Mouse (Mus musculus): ENCODE measurements around the gene F7.
A peak's percentile ranks its signal among the peaks of the same experiment; 100 is the strongest.
"Not testable (repeated sequence)": the region's sequence is repeated elsewhere in the genome, so short reads cannot be mapped to it uniquely, and the experiment has no call there.

Gene F7

DNA sequence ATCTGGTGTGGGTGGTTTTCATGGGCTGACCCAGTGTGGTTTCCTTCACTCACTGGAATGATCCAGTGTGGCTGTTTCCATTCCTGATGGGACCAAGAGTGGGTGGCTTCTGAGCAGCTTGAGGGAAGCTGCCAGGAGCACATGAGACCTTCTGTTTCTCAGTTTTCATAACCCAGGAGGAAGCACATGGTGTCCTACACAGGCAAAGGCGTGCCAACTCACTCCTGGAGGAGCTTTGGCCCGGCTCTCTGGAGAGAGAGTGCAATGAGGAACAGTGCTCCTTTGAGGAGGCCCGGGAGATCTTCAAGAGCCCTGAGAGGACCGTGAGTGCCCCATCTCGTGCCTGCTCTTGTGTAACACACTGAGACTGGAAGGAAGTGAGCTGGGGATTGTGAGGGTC, 2.6 kb downstream of the F7 start:
- no peak for DNase-seq (ENCODE audit: low read depth, low spot score)

DNA sequence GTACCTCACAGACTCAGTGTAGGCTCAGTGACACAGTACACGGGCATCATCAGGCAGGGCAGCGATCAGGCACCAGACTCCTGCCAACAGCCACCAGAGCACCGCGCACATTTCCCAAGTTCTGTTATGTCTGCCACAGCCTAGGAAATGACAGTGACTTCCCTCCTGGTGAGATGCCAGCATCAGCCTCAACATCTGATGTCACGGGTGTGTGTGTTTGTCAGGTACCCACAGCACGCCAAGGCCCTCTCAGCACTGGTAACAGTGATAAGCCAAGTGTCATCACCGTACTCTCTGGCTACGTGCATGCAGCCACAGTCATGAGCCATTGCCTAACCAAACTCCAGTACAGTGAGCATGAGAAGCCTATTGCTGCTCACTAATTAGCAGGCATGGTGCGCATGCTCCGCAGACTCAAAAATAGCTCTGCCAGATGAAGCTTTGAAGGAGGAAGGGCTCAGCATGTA, 10.5 kb downstream of the F7 start:
- peak; percentile 14 for DNase-seq (ENCODE audit: low read depth, low spot score)

DNA sequence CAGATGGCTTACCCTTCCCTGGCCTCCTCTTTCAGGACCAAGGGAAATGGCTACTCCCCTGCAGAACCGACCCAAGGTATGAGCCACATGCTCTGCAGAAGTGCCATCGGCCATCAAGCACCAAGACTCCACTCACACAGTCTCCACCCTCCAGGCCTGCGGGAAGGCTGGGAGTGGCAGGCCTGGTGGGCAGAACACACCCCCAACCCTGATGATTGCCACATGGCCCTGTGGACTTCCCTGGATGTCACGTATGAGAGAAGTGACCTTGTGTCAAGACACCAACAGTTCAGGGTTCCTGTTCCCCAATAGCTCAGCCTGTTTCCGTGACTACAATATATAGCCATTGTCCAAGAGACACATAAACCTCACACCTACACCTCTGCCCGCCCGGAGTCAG, 11.2 kb downstream of the F7 start, which contains the start of gene F10:
Gene F10, plus strand, starts transcription at position 294 of the 400 bp plus-strand sequence.
- no peak for DNase-seq (ENCODE audit: low read depth, low spot score)

DNA sequence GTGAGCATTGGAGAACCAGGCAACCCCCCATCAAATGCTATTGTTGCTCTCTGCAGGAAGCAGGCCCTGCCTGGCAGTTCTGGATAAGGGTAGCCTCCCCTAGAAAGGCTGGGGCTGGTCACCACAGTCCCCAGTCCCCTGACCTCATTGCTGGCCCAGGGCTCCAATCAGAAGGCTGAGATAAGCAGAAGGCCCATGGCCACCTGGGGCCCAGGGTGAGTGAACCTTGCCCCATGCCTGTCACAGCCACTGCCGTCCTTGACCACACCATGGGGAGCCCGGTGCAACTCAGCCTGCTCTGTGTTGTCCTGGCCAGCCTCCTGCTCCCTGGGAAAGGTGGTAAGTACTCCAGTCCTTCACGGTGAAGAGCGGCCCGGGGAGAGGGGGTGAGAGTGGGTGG, 11.7 kb downstream of the F7 start:
- no peak for DNase-seq (ENCODE audit: low read depth, low spot score)

DNA sequence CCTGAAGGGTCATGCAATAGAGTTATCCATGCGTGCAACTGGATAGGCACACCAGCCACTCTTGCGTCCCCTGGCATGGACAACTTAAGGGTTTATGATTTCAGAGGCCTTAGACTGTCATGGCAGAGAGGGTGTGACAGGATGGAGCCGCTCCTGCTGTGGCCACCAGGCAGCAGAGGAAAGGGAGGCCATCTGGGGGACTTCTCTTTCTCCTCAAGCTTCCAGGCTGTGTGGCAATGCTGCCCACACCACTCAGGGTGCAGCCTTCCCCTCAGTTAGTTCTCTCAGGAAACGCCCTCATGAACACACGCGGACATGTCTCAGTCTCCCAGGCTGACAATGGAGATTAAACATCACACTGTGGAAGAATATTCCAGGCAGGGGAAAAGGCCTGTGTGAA, 13.2 kb downstream of the F7 start:
- no peak for DNase-seq (ENCODE audit: low read depth, low spot score)

DNA sequence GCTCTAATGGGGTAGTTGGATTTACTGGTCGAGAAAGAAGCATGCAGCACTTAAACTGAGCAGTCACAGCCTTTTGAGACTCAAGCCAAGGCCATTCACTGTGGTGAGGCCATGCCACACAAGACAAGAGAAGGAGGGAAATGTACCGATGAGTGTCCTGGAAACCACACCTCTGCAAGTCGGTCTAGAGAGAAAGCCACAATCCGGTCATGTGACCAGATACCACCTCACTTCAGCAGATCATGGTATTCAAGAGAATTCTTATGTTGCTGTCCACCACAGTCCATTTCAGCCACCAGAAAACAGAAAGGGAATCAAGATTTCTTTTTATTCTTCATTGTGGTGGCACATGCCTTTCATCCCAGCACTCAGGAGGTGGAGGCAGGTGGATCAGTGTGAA, 15.6 kb downstream of the F7 start:
- no peak for DNase-seq (ENCODE audit: low read depth, low spot score)

DNA sequence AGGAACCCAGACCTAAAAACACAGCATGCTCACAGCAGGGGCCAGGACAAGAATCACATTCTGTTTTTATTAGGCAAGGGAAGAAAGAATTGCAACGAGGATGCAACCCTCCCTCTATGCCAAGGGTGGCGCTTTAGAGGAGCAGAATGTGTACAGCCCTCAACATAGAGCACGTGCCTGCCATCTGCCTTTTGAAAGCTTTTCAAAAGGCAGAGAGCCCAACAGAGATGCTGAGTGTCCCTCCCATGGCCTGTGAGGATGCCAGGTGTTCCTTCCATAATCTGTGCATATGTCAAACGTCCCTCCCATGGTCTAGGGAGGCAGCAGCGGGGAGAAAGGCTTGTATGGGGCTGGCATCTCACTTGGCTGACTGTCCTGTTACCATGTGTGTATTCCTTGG, 21.8 kb downstream of the F7 start:
- DNase-seq (ENCODE audit: low read depth, low spot score): no peak

DNA sequence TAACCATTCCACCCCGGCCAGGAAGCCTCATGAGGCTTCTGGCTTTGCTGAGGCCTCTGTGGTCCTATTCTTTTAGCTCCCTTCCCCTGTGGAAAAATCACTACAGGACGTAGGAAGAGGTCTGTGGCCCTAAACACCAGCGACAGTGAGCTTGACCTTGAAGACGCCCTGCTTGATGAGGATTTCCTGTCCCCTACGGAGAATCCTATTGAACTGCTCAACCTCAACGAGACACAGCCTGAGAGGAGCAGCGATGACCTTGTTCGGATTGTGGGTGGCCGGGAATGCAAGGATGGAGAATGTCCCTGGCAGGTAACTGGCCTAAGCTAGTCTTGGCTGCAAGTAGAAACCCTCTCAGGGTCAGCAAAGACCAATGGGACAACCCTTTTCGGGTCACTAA, 24.7 kb downstream of the F7 start:
- DNase-seq (ENCODE audit: low read depth, low spot score): no peak

DNA sequence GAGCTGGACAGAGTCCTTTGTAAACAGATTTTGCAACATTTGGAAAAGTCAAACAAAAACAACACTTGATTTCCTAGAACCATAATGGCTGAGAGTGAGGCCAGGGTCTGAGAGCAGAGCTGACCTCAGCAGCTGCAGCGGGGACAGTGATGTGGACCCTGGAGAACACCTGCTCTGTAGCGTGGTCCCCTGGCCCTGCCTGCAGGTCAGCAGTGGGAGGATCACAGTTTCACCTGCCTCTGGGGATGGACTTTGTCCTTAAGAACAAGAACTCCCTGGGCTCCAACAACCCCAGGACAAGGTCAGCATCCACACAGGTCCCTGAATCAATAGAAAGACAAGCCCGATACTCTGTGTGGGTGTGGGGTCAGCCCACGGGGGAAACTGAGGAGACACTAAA, 31.5 kb downstream of the F7 start:
- no peak for DNase-seq (ENCODE audit: low read depth, low spot score)

DNA sequence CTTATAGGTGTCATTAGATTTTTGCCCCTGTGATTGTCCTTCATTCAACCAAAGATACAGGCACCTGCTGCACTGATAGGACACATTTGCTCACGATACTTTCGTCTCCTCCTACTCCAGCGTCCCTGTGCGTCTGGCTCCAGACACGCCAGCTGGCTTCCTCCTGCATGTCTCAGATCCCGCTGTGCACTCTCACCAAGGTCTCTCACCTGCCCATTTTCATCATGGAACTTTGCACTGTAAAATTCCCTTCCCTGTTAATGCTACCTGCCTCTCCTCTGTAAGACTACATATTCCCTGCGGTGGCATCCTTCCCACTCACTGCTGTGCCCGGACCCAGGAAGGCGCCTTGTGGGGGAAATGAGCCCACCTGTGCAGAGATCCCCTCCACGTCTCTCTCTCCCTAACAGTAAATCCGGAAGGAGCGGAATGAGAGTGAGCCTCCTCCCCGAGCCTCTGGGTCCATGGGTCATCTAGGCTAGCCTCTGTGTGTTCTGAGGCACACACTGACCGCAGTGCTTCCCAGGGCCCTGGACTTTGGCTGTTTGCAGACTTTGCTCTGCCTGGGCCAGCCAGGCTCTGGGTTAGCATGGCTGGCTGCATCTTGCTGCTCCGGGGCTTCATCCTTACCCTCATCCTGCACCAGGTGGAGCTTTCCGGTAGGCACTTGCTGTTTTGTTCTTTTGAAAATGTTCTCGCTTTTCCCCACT, 34.8 kb downstream of the F7 start, which contains the start of gene Proz:
Gene Proz, plus strand, starts transcription at position 474 of the 710 bp plus-strand sequence.
- DNase-seq (ENCODE audit: low read depth, low spot score): no peak

DNA sequence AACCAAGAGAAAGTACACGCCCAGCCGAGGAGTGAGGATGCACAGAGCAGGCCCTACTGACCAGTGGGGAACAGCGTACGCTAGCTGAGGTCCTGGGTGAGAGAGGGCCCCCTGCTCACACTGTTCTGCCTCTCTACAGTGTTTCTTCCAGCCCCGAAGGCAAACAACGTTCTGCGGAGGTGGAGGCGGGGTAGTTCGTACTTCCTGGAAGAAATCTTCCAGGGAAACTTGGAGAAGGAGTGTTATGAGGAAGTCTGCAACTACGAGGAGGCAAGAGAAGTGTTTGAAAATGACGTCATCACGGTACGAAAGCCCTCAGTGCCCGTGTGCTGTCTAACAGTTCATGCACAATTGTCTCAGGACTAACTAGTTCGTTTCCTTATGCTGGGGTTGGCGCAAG, 37.3 kb downstream of the F7 start:
- DNase-seq (ENCODE audit: low read depth, low spot score): no peak

DNA sequence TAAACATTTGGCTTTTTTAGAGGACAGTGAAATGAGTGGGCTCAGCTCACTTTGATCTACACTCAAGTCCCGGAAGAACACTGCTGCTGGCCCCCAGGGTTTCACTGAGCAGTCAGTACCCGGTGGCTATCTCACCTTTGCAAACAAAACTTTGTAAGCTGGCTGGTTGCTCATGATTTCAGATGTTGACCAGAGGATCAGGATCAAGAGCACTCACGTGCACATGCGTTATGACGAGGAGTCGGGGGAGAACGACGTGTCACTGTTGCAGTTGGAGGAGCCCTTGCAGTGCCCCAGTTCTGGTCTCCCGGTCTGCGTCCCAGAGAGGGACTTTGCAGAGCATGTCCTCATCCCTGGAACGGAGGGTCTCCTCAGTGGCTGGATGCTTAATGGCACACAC, 47.4 kb downstream of the F7 start:
- no peak for DNase-seq (ENCODE audit: low read depth, low spot score)

DNA sequence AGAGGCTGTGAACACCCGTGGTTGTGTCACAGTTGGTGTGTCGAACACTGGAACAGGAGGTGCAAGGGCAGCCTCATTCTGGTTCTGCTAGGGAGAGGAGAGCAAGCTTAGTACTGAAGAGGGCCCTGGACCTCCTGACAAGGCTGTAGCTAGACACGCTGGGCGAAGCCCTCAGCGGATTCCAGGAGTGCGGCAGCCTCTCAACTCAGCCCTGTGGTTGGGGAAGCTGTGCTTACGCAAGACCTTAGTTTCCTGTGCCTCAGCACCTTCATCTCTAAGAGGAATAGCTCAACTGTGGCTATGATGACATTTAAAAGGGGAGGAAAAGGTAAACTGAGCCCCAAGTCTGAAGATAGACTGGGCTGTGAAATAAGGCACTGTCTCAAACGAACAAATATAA, 49.2 kb downstream of the F7 start:
- no peak for DNase-seq (ENCODE audit: low read depth, low spot score)

DNA sequence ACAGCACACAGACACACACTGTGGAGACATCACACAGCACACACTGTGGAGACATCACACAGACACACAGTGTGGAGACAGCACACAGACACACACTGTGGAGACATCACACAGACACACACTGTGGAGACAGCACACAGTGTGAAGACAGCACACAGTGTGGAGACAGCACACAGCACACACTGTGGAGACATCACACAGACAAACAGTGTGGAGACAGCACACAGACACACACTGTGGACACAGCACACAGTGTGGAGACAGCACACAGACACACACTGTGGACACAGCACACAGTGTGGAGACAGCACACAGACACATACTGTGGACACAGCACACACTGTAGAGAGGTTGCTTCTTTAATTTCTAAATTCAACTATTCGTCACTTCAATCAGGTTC, 49.7 kb downstream of the F7 start:
- DNase-seq (ENCODE audit: low read depth, low spot score): not testable (repeated sequence)

DNA sequence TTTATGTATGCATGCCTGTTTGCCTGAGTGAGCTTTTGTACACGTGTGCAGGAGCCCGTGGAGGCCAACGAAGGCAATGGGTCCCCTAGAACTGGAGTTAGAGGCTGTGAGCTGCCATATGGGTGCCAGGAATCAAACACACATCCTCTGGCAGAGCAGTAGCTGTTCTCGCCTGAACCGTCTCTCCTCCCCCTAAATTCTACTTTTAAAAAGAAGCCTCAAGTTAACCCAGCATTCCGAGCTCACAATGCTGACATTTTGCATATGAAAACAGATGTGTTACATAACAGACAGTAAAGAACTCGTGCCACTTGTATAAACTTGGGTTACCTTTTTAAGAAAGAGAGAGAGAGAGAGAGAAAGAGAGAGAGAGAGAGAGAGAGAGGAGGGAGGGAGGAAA, 51.7 kb downstream of the F7 start:
- no peak for DNase-seq (ENCODE audit: low read depth, low spot score)
